Mouse (Mus musculus) cerebellum, postnatal 36 days (tissue): ENCODE measurements around the gene Abcc5.
"Not testable (repeated sequence)": the region's sequence is repeated elsewhere in the genome, so short reads cannot be mapped to it uniquely, and the experiment has no call there.

Source experiments
- DNase-seq, 2 experiments: peaks; one replicate each; pipeline ENCODE4 v3.0.0; 2021 to 2022; ENCODE audit warnings: mixed read lengths in 2 of 2

Gene Abcc5

DNA sequence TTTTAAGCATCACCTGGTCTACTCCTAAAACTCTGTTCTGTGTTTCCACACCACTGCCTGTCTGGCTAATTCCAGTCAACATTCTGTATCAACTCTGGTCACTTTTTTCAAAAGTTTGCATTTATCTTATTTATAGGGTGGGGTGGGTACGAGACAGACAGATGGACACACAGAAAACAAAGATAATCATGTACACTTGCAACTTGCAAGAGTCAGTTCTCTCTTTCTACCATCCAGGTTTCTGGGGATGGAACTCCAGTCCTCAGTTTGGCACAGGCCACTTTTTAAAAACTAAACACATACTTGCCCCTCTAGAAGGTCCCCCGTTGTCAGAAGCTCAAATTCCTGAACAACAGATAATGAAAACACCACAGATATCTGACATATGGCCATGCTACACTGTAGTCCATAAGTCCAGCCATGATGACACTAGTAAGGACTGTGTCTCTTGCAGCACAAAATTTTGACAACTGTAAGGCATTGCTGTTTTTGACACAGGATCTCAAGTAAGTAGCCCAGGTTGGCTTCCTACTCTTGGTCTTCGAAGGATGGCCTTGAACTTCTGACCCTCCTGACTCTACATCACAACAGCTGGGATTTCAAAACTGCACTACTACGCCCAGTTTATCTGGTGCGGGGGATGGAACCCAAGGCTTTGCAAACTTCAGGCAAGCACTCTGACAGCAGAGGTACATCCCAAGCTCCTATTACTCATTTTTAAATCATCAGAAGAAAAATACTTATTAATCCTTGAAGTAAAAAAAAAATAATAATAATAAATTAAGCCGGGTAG lies 3.1 kb downstream of the Abcc5 start:
- DNase-seq = no peak

GRCm38 (mm10) chr16:20418054-20418453 lies 8.1 kb downstream of the Abcc5 start:
- DNase-seq = no peak

DNA sequence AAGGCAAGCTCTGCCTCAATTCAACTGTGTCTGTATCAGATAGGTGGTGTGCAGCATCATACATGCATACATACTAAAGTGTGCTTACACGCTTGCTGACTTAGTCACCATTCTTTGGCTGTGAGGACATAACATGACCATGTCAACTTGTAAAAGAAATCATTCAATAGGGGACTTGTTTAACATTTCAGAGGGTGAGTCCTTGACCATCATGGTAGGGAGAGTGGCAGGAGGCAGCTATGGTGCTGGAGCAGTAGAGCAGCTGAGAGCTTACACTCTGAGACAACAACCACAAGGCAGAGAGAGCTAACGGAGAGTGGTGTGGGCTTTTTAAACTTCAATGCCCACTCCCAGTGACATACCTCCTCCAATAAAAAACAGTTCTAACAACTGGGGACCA lies 9.9 kb downstream of the Abcc5 start:
- no peak for DNase-seq

GRCm38 (mm10) chr16:20415804-20416203 lies 10.4 kb downstream of the Abcc5 start:
- no peak for DNase-seq

- no peak for DNase-seq
Observed at GRCm38 (mm10) chr16:20415211-20415610, 11.0 kb downstream of the Abcc5 start.

GRCm38 (mm10) chr16:20413870-20414331 lies 12.3 kb downstream of the Abcc5 start:
- DNase-seq = no peak

DNA sequence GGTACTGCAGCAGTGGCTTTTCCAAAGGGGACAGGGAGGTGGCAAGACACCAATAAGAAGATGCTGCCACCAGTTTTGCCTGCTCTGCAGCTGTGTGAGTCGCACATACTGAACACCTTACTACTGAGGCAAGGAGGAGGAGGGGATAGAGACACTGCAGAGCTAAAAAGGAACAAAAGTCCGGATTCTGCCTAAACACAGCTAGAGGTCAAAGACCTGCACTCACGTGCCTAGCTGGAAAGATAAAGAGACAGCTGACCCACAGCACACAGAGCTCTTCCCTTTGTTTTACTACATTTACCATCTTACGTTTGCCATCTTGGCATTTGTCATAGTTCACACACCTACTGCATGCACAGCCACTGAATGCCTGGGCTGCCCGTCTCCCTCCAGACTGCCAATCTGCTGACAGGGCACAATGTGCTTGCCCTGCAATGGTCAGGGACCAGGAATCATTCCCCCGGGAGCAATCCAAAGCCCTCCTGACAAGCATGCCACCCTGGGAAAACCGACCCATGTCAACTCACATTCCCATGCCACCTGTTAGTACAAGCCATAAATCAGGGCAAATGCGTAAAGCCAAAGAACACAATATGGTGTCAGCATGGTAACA lies 14.1 kb downstream of the Abcc5 start:
- no peak for DNase-seq

DNA sequence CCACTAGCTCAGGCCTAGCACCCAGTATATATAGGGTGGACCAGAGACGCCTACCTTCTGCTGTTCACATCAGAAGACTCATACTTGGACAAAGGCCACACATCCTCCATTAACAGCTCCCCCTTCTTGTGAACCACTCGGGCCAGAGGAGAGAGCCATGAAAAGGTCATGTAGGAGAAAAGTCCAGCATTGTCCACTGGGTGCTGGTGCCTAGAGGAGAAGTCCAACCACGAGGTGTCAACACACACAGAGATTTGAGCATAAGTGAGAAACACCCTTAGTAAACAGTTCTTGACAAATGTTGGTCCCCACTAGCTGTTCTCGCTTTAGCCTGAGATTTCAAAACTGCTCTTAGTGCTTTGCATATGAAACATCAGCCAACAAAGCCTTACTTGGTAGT lies 20.9 kb downstream of the Abcc5 start:
- no peak for DNase-seq

DNA sequence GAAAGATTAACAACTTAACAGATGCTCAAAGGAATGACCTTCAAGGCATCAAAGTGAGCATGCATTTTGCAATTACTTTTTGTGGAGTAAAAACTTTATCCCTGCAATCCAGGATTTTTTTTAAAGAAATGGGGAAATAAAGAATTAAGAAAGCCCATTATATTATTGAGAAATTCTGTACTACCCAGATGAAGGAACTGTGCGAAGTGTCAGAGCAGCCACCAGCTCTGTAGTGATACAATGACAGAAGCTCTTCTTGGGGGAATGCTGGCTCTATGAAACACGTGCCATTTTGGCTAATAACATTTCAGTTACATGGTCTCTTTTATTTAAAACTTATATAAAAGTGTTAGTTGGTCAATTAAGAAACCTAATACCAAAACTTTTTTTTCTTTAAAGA lies 22.9 kb downstream of the Abcc5 start:
- DNase-seq = no peak

DNA sequence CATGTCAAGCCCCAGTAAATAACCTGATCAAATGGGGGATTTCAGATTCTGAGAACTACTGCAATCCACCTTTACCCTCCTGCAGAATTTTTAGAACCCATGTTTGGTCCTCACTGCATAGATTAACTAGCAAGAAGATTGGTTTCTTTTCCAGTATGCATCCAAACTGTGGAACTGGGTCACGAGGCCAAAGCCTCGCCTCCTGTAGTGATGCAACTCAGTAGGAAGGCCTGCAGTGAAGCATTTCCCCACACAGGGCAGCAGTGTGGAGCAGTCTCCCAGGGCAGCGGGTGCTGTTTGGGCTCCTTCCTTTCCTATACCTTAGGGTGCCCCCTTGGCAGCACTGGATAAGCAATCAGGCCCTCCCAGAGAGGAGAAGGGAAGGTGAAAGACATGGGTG lies 24.6 kb downstream of the Abcc5 start:
- DNase-seq = peak in 1 of 2 experiments; percentile 15

- DNase-seq = no peak
Observed at GRCm38 (mm10) chr16:20400707-20401591, 25.2 kb downstream of the Abcc5 start.

DNA sequence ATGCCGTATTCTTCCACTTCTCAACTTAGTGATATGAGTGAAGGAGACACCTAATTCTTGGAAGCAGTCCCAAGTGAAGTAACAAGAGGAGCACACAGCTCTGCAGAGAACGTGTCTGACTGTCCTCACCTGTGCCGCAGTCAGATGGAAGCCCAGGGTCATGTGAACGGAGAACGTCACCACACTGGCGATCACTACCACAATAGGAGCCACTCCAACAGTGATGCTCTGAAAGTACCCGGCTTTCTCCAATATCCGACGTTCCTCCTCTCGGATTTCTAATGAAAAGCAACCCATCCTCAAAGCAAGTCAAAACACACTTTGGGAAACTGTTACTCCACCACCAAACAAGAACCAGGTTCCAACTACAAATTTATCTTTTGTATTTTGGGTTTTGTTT lies 29.3 kb downstream of the Abcc5 start:
- DNase-seq = no peak

GRCm38 (mm10) chr16:20395216-20395907 lies 30.8 kb downstream of the Abcc5 start:
- DNase-seq = no peak

GRCm38 (mm10) chr16:20391753-20392152 lies 34.4 kb downstream of the Abcc5 start:
- DNase-seq = no peak

DNA sequence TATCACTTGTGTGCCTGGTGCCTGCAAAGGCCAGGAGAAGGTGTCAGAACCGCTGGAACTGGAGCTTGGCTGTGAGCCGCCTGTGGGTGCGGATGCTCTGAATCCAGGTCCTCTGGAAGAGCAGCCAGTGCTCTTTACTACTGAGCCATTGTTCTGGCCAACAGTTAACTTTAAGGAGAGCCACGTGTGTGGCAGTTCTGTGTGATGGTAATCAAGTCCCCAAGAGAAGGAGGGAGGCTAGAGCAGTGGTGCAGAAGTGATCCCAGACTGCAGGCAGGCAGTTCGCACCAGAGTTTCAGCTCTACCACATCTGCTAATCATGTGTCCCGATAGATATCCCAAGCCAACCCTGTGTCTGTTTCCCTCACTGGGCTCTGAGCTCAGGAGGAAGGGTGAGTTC lies 36.0 kb downstream of the Abcc5 start:
- no peak for DNase-seq

- DNase-seq = no peak
Observed at GRCm38 (mm10) chr16:20381031-20381430, 45.2 kb downstream of the Abcc5 start.

DNA sequence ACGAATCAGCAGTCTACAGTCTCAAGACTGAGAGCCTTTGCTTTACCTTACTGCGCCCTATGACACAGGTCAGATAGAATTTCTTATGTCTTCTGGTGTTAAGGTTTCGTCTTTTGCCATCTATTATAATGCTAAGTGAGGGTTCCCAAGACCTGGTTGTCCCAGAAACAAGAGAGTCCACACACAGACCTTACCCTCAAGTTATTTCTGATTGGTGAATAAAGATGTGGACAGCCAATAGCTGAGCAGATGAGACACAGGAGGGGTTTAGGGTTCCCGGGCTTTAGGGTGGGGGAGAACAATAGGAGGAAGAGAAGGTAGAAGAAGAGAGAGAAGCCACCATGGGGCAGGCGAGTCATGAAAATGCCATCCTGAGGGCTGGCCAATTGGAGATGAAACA lies 50.9 kb downstream of the Abcc5 start:
- DNase-seq = no peak

DNA sequence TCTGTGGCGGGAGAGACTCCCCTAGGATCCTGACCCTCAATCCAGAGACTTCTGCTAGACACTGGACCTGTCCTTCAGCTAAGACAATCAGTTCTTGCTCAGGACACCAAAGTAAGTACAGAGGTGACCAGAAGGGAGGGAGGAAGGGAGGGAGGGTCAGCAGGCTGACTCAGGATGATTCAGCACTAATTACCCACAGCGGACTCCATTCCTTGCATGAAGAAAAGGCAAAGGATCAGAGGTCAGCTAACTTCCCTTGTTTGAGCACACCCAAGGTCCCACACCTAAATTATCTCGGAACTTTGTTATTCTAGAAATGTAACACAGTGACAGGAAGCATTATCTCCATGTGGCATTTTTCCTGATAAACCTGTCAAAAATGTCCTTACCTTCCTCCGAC lies 54.5 kb downstream of the Abcc5 start:
- no peak for DNase-seq

DNA sequence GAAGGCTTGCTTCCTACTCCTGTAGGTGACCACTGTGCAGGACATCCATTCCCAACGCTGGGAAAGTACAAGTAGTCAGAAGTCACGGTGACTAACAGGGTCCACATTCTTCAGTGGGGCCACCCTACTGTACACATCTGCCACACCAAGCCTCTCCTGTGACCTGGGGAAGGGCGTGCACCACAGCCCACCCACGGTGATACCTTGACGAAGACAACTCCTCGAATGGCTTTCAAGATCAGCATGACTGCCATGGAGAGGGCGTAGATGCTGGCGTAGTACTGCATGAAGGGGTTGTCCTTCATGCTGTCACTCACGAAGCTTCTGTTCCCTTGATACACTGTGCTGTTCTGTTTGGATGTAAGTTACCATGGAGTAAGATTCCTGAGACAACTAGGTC lies 58.0 kb downstream of the Abcc5 start:
- no peak for DNase-seq

DNA sequence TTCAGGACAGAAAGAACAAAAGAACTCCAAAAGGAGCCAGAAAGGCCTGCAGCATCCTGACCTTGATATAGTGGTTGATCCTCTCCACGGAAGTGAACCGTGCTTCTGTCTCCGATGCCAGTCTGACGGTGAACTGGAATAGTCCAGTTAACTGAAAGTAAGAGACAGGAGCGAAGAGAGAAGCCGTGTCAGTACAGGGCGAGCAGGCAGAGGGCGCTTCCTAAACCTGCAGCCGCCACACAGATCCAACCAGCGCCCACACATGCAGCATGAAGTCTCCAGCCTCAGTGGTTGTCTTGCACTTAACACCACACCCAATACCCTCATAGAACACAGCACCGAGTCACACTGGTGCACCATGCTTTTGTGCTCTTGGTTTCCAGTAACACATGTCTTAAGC lies 64.1 kb downstream of the Abcc5 start:
- DNase-seq = no peak

DNA sequence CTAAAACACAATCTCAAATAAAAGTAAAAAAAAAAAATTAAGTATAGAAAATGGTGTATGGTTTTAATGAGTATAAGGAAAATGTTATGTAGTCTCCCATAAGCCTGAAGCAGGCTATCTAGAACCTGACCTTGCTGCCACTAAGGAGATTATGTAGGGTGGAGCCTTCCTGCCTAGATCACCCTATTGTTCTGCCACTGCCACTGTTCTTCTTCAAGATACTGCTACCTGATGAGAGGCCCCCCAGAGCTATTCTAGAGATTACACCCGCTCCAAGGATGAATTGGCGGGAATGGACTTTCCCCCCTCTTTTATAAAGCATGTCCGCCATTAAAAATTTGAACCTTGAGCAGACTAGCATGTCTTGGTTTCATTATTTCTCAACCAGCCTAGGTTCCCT lies 64.7 kb downstream of the Abcc5 start:
- DNase-seq = not testable (repeated sequence)

- no peak for DNase-seq
Observed at GRCm38 (mm10) chr16:20359643-20360295, 66.4 kb downstream of the Abcc5 start.
